Mouse (Mus musculus) testis, adult 2 months (tissue): ENCODE measurements at regions not wholly inside any gene's neighbourhood (a gene's known extent, or its start where the extent isn't known, plus 50 kb on each side); places are given as distances from the start of the nearest gene placed in this dataset.

Experiments used
- CTCF ChIP-seq: fragments of 200-500 bp; IDR thresholded peaks from 2 replicates; pipeline ENCODE4 v1.5.1; 2012; ENCODE audit warnings: low read depth, mild to moderate bottlenecking, inconsistent platforms, low read length, moderate library complexity; ENCODE audit not compliant: control insufficient read depth, insufficient read depth, insufficient replicate concordance
- POLR2A ChIP-seq: fragments of 200-500 bp; IDR thresholded peaks from 2 replicates; pipeline ENCODE4 v1.6.1; 2012; ENCODE audit warnings: low read depth, mild to moderate bottlenecking, inconsistent platforms, low read length, moderate library complexity; ENCODE audit not compliant: control insufficient read depth

GRCm38 (mm10) chr5:64585076-64585786 lies 218.0 kb upstream of the Klf3 start:
- TF ChIP-seq CTCF, result no peak
- TF ChIP-seq POLR2A, result no peak
